Mouse (Mus musculus): Measurements from ENCODE around the gene Eya3. TPM values are rescaled to one million over a fixed set of nuclear protein-coding genes. Genes with fewer than 3 reads are reported as not detected.

Eya3 gene
- polyA plus RNA-seq, 1 experiment from 2014 or later, result 14.3 TPM

GRCm38 (mm10) chr4:132652842-132653241 is 14.1 kb downstream of the Eya3 start:
- no peaks in the 10 kb centered on the region for H3K27me3 ChIP-seq
- no peak overlapping the region for H3K4me2 ChIP-seq
- peaks cover 4% of the 10 kb centered on the region for H3K36me3 ChIP-seq
- H3K9me3 ChIP-seq, result no peaks in the 10 kb centered on the region
- 58% methylated on average over 4 of the region's 4 CpGs for WGBS
- no peak overlapping the region for H3K4me3 ChIP-seq
- H3K9ac ChIP-seq, result no peak overlapping the region
- H3K27ac ChIP-seq (replicated peaks), result no peak overlapping the region
- ATAC-seq (ENCODE audit: low read depth), result no peak
- H3K4me1 ChIP-seq (replicated peaks), result peaks cover 16% of the 10 kb centered on the region

GRCm38 (mm10) chr4:132653799-132654198 is 15.0 kb downstream of the Eya3 start:
- ATAC-seq (ENCODE audit: low read depth), result no peak
- no peaks in the 10 kb centered on the region for H3K27me3 ChIP-seq
- peaks cover 12% of the 10 kb centered on the region for H3K36me3 ChIP-seq
- H3K9ac ChIP-seq, result no peak overlapping the region
- H3K9me3 ChIP-seq, result no peaks in the 10 kb centered on the region
- H3K4me1 ChIP-seq (replicated peaks), result peaks cover 13% of the 10 kb centered on the region
- H3K27ac ChIP-seq (replicated peaks), result no peak overlapping the region
- 68% methylated on average over 3 of the region's 3 CpGs for WGBS
- H3K4me3 ChIP-seq, result no peak overlapping the region
- H3K4me2 ChIP-seq, result no peak overlapping the region

GRCm38 (mm10) chr4:132655290-132655689 is 16.5 kb downstream of the Eya3 start:
- Histone ChIP-seq H3K9ac (no peak overlapping the region), H3K4me1 (replicated peaks) (peaks cover 4% of the 10 kb centered on the region; the same call in 1 of the 2 replicates), H3K9me3 (no peaks in the 10 kb centered on the region), H3K36me3 (peaks cover 22% of the 10 kb centered on the region), H3K27ac (replicated peaks) (no peak overlapping the region), H3K4me3 (no peak overlapping the region), H3K27me3 (no peaks in the 10 kb centered on the region), H3K4me2 (no peak overlapping the region)
- 86% methylated on average over 5 of the region's 5 CpGs for WGBS
- ATAC-seq (ENCODE audit: low read depth), result no peak

- peaks cover 46% of the 10 kb centered on the region for H3K36me3 ChIP-seq
- H3K4me1 ChIP-seq (replicated peaks), result no peaks in the 10 kb centered on the region
- no peak overlapping the region for H3K27ac ChIP-seq (replicated peaks)
- ATAC-seq (ENCODE audit: low read depth), result no peak
- no peak overlapping the region for H3K9ac ChIP-seq
- H3K4me3 ChIP-seq, result no peak overlapping the region
- H3K9me3 ChIP-seq, result no peaks in the 10 kb centered on the region
- 86% methylated on average over 7 of the region's 7 CpGs for WGBS
- no peaks in the 10 kb centered on the region for H3K27me3 ChIP-seq
- no peak overlapping the region for H3K4me2 ChIP-seq
Measured at GRCm38 (mm10) chr4:132659106-132659505, 20.3 kb downstream of the Eya3 start.

GRCm38 (mm10) chr4:132672697-132673096 is 33.9 kb downstream of the Eya3 start:
- no peak overlapping the region for H3K27ac ChIP-seq (replicated peaks)
- no peak overlapping the region for H3K4me2 ChIP-seq
- no peak overlapping the region for H3K9ac ChIP-seq
- 96% methylated on average over 5 of the region's 5 CpGs for WGBS
- peaks cover 74% of the 10 kb centered on the region for H3K36me3 ChIP-seq
- no peak overlapping the region for H3K4me3 ChIP-seq
- H3K27me3 ChIP-seq, result no peaks in the 10 kb centered on the region
- H3K9me3 ChIP-seq, result no peaks in the 10 kb centered on the region
- no peak for ATAC-seq (ENCODE audit: low read depth)
- H3K4me1 ChIP-seq (replicated peaks), result no peaks in the 10 kb centered on the region

GRCm38 (mm10) chr4:132676771-132677539 is 38.2 kb downstream of the Eya3 start:
- H3K4me2 ChIP-seq, result no peak overlapping the region
- H3K9me3 ChIP-seq, result no peaks in the 10 kb centered on the region
- H3K27me3 ChIP-seq, result no peaks in the 10 kb centered on the region
- no peak overlapping the region for H3K9ac ChIP-seq
- no peak overlapping the region for H3K4me3 ChIP-seq
- H3K36me3 ChIP-seq, result peaks cover 63% of the 10 kb centered on the region
- no peak overlapping the region for H3K27ac ChIP-seq (replicated peaks)
- ATAC-seq (ENCODE audit: low read depth), result no peak
- H3K4me1 ChIP-seq (replicated peaks), result no peaks in the 10 kb centered on the region
- 85% methylated on average over 7 of the region's 7 CpGs for WGBS

- H3K27ac ChIP-seq (replicated peaks), result no peak overlapping the region
- H3K4me2 ChIP-seq, result no peak overlapping the region
- 87% methylated on average over 2 of the region's 2 CpGs for WGBS
- H3K4me1 ChIP-seq (replicated peaks), result no peaks in the 10 kb centered on the region
- no peaks in the 10 kb centered on the region for H3K9me3 ChIP-seq
- H3K9ac ChIP-seq, result no peak overlapping the region
- H3K36me3 ChIP-seq, result peaks cover 53% of the 10 kb centered on the region
- ATAC-seq (ENCODE audit: low read depth), result no peak
- no peak overlapping the region for H3K4me3 ChIP-seq
- no peaks in the 10 kb centered on the region for H3K27me3 ChIP-seq
Measured at GRCm38 (mm10) chr4:132689634-132690033, 50.8 kb downstream of the Eya3 start.

GRCm38 (mm10) chr4:132693366-132693765 is 54.6 kb downstream of the Eya3 start:
- Histone ChIP-seq H3K4me1 (replicated peaks) (no peaks in the 10 kb centered on the region), H3K4me3 (no peak overlapping the region), H3K27ac (replicated peaks) (no peak overlapping the region), H3K9ac (no peak overlapping the region), H3K36me3 (peaks cover 58% of the 10 kb centered on the region), H3K4me2 (no peak overlapping the region), H3K27me3 (no peaks in the 10 kb centered on the region), H3K9me3 (no peaks in the 10 kb centered on the region)
- ATAC-seq (ENCODE audit: low read depth), result no peak
- WGBS, result 93% methylated on average over 3 of the region's 3 CpGs

- Histone ChIP-seq H3K4me2 (no peak overlapping the region), H3K9me3 (no peaks in the 10 kb centered on the region), H3K27me3 (no peaks in the 10 kb centered on the region), H3K27ac (replicated peaks) (no peak overlapping the region), H3K36me3 (peaks cover 84% of the 10 kb centered on the region), H3K9ac (no peak overlapping the region), H3K4me3 (no peak overlapping the region), H3K4me1 (replicated peaks) (no peaks in the 10 kb centered on the region)
- over 99% methylated on average over 5 of the region's 5 CpGs for WGBS
- ATAC-seq (ENCODE audit: low read depth), result no peak
Measured at GRCm38 (mm10) chr4:132702076-132702475, 63.3 kb downstream of the Eya3 start.

- H3K27me3 ChIP-seq, result no peaks in the 10 kb centered on the region
- H3K9ac ChIP-seq, result no peak overlapping the region
- WGBS, result 93% methylated on average over 8 of the region's 8 CpGs
- H3K27ac ChIP-seq (replicated peaks), result no peak overlapping the region
- no peak for ATAC-seq (ENCODE audit: low read depth)
- H3K4me1 ChIP-seq (replicated peaks), result no peaks in the 10 kb centered on the region
- no peak overlapping the region for H3K4me2 ChIP-seq
- H3K4me3 ChIP-seq, result no peak overlapping the region
- H3K36me3 ChIP-seq, result peaks cover 89% of the 10 kb centered on the region
- no peaks in the 10 kb centered on the region for H3K9me3 ChIP-seq
Measured at GRCm38 (mm10) chr4:132706885-132707284, 68.1 kb downstream of the Eya3 start.

- WGBS, result 96% methylated on average over 7 of the region's 7 CpGs
- H3K4me3 ChIP-seq, result no peak overlapping the region
- H3K9me3 ChIP-seq, result no peaks in the 10 kb centered on the region
- peaks cover 73% of the 10 kb centered on the region for H3K36me3 ChIP-seq
- no peak for ATAC-seq (ENCODE audit: low read depth)
- H3K9ac ChIP-seq, result no peak overlapping the region
- no peaks in the 10 kb centered on the region for H3K4me1 ChIP-seq (replicated peaks)
- no peak overlapping the region for H3K4me2 ChIP-seq
- H3K27me3 ChIP-seq, result no peaks in the 10 kb centered on the region
- no peak overlapping the region for H3K27ac ChIP-seq (replicated peaks)
Measured at GRCm38 (mm10) chr4:132713181-132713580, 74.4 kb downstream of the Eya3 start.

GRCm38 (mm10) chr4:132718251-132718650 is 79.5 kb downstream of the Eya3 start:
- H3K4me3 ChIP-seq, result no peak overlapping the region
- H3K9ac ChIP-seq, result no peak overlapping the region
- no peaks in the 10 kb centered on the region for H3K27me3 ChIP-seq
- no peaks in the 10 kb centered on the region for H3K9me3 ChIP-seq
- H3K4me2 ChIP-seq, result no peak overlapping the region
- H3K4me1 ChIP-seq (replicated peaks), result no peaks in the 10 kb centered on the region
- H3K27ac ChIP-seq (replicated peaks), result no peak overlapping the region
- no peak for ATAC-seq (ENCODE audit: low read depth)
- WGBS, result 94% methylated on average over 1 of the region's 1 CpGs
- peaks cover 78% of the 10 kb centered on the region for H3K36me3 ChIP-seq

GRCm38 (mm10) chr4:132728233-132728632 is 89.4 kb downstream of the Eya3 start:
- ATAC-seq (ENCODE audit: low read depth), result no peak
- Histone ChIP-seq H3K4me1 (replicated peaks) (peaks cover 20% of the 10 kb centered on the region), H3K4me3 (no peak overlapping the region), H3K36me3 (peaks cover 37% of the 10 kb centered on the region), H3K9ac (no peak overlapping the region), H3K27me3 (no peaks in the 10 kb centered on the region), H3K27ac (replicated peaks) (no peak overlapping the region), H3K4me2 (no peak overlapping the region), H3K9me3 (no peaks in the 10 kb centered on the region)
- 92% methylated on average over 8 of the region's 8 CpGs for WGBS

Measured in neural tube, embryonic 13.5 days (tissue).